Mouse (Mus musculus): ENCODE results near the gene Naa38.
A peak's percentile ranks its signal among the peaks of the same experiment; 100 is the strongest.

The Naa38 gene

GRCm38 (mm10) chr11:69413221-69414181, 18.2 kb downstream of the Naa38 start, which contains the start of gene Kdm6b:
Gene Kdm6b, minus strand, starts transcription at chr11:69413675.
- DNase-seq (ENCODE audit: extremely low spot score): peak; percentile 63

GRCm38 (mm10) chr11:69414421-69415326, 19.4 kb downstream of the Naa38 start:
- peak; percentile 54 for DNase-seq (ENCODE audit: extremely low spot score)

GRCm38 (mm10) chr11:69415327-69415667, 20.0 kb downstream of the Naa38 start:
- peak; percentile 66 for DNase-seq (ENCODE audit: extremely low spot score)

- DNase-seq (ENCODE audit: extremely low spot score): peak; percentile 89
Measured at GRCm38 (mm10) chr11:69415668-69416451, 20.6 kb downstream of the Naa38 start.

- DNase-seq (ENCODE audit: extremely low spot score): no peak
Measured at GRCm38 (mm10) chr11:69416509-69416908, 21.2 kb downstream of the Naa38 start.

- DNase-seq (ENCODE audit: extremely low spot score): no peak
Measured at GRCm38 (mm10) chr11:69416921-69417448, 21.7 kb downstream of the Naa38 start.

GRCm38 (mm10) chr11:69417449-69418384, 22.4 kb downstream of the Naa38 start:
- DNase-seq (ENCODE audit: extremely low spot score): peak; percentile 97

- DNase-seq (ENCODE audit: extremely low spot score): peak; percentile 98
Measured at GRCm38 (mm10) chr11:69418481-69419442, 23.5 kb downstream of the Naa38 start.

GRCm38 (mm10) chr11:69419443-69419812, 24.1 kb downstream of the Naa38 start:
- DNase-seq (ENCODE audit: extremely low spot score): peak; percentile 52

GRCm38 (mm10) chr11:69419813-69420553, 24.7 kb downstream of the Naa38 start:
- DNase-seq (ENCODE audit: extremely low spot score): peak; percentile 77

- DNase-seq (ENCODE audit: extremely low spot score): no peak
Measured at GRCm38 (mm10) chr11:69420554-69421000, 25.3 kb downstream of the Naa38 start.

GRCm38 (mm10) chr11:69421131-69421977, 26.1 kb downstream of the Naa38 start:
- DNase-seq (ENCODE audit: extremely low spot score): no peak

- no peak for DNase-seq (ENCODE audit: extremely low spot score)
Measured at GRCm38 (mm10) chr11:69422842-69423241, 27.6 kb downstream of the Naa38 start.

- no peak for DNase-seq (ENCODE audit: extremely low spot score)
Measured at GRCm38 (mm10) chr11:69423885-69424284, 28.6 kb downstream of the Naa38 start.

GRCm38 (mm10) chr11:69426246-69426645, 31.0 kb downstream of the Naa38 start:
- no peak for DNase-seq (ENCODE audit: extremely low spot score)

GRCm38 (mm10) chr11:69428751-69429150, 33.5 kb downstream of the Naa38 start:
- DNase-seq (ENCODE audit: extremely low spot score): no peak

- no peak for DNase-seq (ENCODE audit: extremely low spot score)
Measured at GRCm38 (mm10) chr11:69429313-69429712, 34.0 kb downstream of the Naa38 start.
